Mouse (Mus musculus): ENCODE measurements around the gene Tbl2. TPM values are rescaled to one million over a fixed set of nuclear protein-coding genes. Genes with fewer than 3 reads are reported as not detected.
A peak's percentile ranks its signal among the peaks of the same experiment; 100 is the strongest.

Tbl2 gene
- 15.6 and 16.0 TPM in 2 replicates for polyA plus RNA-seq (2014; fragmentation: Nextera tagmentation; extraction: Ambion mirVana)

DNA sequence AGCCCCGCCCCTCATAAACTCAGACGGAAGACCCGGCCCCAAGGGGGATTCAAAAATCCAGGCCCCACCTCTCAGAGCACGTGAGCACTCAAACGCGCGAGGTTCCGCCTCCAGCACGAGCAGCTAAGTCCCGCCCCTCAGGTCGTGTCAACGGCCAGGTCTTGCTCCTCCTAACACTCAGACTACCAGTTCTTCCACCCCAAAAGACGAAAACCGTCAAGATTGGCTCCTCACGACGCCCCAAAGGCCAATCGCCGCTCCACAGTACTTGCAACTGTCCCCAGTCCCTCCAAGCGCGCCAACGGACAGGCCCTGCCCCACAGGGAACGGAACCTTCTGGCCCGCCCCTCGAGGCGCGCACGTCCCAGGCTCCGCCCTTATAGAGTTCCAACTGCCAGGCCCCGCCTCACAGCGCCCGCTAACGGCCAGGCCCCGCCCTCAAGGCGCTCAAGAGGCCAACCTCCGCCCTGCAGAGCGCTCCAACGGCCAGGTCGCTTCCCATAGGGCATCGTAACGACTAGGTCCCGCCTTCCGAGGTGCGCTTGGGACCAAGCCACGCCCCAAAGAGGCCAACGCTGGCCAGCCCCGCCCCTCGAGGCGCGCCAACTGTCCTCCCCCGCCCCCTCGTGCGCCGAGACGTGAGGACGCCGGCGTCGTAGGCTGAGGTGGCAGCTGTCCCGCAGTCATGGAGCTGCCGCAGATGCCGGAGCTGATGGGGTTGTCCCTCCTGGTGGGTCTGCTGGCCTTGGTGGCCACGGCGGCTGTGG is at the start of gene Tbl2:
Tbl2 (plus strand) TSS at position 605 of the 767 bp plus-strand sequence.
- Histone ChIP-seq H3K4me2 (replicated peaks) (peak within 1 kb of the TSS; percentile 79), H3K36me3 (replicated peaks; ENCODE audit: control insufficient read depth, insufficient read depth) (peaks cover 3% of the 10 kb centered on the region; the same call in 1 of the 2 replicates), H3K27ac (peak within 1 kb of the TSS; percentile 60), H3K9me3 (ENCODE audit: control insufficient read depth, low read length) (no peaks in the 10 kb centered on the region), H3K4me3 (replicated peaks; ENCODE audit: low read length) (peak within 1 kb of the TSS; percentile 80), H3K27me3 (ENCODE audit: control insufficient read depth, insufficient read depth, low read length) (no peaks in the 10 kb centered on the region), H3K4me1 (replicated peaks; ENCODE audit: control insufficient read depth, insufficient read depth, low read length) (peaks cover 15% of the 10 kb centered on the region), H3K9ac (peak within 1 kb of the TSS; percentile 79)
- WGBS: 0% methylated on average over 63 of the region's 63 CpGs
- DNase-seq (ENCODE audit: low spot score): peak; percentile 93
- ATAC-seq (ENCODE audit: low FRiP score): peak; percentile 98

DNA sequence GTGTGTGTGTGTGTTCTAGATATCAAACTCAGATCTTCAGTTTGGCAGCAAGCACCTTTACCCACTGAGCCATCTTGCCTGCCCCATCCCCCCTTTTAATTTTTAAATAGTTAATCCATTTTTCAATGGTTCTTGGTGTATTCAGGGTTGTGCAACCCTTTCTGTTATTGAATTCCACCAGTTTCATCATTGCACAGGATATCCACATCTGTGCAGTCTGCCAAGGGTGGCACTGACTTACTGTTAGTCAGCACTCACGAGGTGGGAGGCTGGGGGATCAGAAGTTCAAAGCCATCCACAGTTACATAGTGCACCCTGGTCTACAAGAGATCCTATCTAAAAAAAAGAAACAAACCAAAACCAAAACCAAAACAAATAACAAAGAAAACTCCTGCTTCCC is 48.5 kb upstream of the Tbl2 start:
- Histone ChIP-seq H3K4me3 (replicated peaks; ENCODE audit: low read length) (no peak overlapping the region), H3K36me3 (replicated peaks; ENCODE audit: control insufficient read depth, insufficient read depth) (no peaks in the 10 kb centered on the region), H3K4me1 (replicated peaks; ENCODE audit: control insufficient read depth, insufficient read depth, low read length) (no peaks in the 10 kb centered on the region), H3K9ac (no peak overlapping the region), H3K4me2 (replicated peaks) (no peak overlapping the region), H3K27me3 (ENCODE audit: control insufficient read depth, insufficient read depth, low read length) (peaks cover 17% of the 10 kb centered on the region), H3K9me3 (ENCODE audit: control insufficient read depth, low read length) (no peaks in the 10 kb centered on the region), H3K27ac (no peak overlapping the region)
- no peak for ATAC-seq (ENCODE audit: low FRiP score)
- WGBS: 71% methylated on average over 1 of the region's 1 CpGs
- no peak for DNase-seq (ENCODE audit: low spot score)

DNA sequence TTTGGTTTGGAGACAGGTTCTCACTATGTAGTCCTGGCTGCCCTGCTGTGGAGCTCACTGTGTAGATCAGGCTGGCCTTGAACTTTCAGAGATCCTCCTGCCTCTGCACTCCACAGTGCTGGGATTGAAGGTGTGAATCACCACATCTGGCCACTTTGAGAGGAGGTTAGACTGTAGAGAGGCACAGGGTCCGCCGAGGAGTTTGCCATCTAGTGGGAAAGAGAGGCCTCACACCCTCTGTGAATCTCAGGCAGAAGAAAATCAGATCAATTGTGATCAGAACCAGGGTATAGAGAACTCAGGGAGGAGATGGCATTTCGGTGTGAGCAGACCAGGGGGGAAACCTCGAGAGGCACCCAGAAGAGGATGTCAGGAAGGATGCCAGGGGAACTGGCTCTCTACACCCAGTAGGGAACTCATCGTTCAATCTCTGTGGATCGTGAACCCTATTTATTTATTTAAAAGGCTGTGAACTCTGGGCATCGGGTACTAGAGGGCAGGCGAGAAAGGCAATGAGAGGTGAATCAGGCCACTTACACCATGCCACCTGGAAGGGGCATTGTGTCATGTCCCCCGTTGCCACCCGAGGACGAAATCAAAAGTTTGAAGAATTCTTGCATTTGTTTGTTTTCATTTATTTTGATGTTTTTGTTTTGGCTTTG is 45.3 kb upstream of the Tbl2 start:
- DNase-seq (ENCODE audit: low spot score) (no peak), ATAC-seq (ENCODE audit: low FRiP score) (no peak)
- Histone ChIP-seq H3K4me2 (replicated peaks) (no peak overlapping the region), H3K4me1 (replicated peaks; ENCODE audit: control insufficient read depth, insufficient read depth, low read length) (0 out of 2 replicates have a peak, but pooled peaks cover 13% of the 10 kb centered on the region), H3K36me3 (replicated peaks; ENCODE audit: control insufficient read depth, insufficient read depth) (no peaks in the 10 kb centered on the region), H3K4me3 (replicated peaks; ENCODE audit: low read length) (no peak overlapping the region), H3K9me3 (ENCODE audit: control insufficient read depth, low read length) (no peaks in the 10 kb centered on the region), H3K27me3 (ENCODE audit: control insufficient read depth, insufficient read depth, low read length) (peaks cover 40% of the 10 kb centered on the region), H3K27ac (no peak overlapping the region), H3K9ac (no peak overlapping the region)
- 65% methylated on average over 11 of the region's 11 CpGs for WGBS

DNA sequence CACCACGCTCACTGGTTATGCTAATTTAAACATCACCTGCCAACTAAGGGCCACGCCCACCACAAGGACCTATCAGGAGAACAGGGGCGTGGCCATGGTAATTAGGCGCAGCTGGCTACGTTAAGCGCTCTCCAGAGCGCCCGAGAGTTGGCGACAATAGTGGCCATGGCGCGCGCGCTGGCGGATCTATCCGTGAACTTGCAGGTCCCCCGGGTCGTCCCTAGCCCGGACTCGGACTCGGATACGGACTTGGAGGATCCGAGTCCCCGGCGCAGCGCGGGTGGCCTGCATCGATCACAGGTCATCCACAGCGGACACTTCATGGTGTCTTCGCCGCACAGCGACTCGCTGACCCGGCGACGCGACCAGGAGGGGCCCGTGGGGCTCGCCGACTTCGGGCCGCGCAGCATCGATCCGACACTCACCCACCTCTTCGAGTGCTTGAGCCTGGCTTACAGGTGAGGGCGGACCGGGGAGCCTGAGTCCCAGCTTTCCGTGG is 42.6 kb upstream of the Tbl2 start:
- ATAC-seq (ENCODE audit: low FRiP score): peak; percentile 79

DNA sequence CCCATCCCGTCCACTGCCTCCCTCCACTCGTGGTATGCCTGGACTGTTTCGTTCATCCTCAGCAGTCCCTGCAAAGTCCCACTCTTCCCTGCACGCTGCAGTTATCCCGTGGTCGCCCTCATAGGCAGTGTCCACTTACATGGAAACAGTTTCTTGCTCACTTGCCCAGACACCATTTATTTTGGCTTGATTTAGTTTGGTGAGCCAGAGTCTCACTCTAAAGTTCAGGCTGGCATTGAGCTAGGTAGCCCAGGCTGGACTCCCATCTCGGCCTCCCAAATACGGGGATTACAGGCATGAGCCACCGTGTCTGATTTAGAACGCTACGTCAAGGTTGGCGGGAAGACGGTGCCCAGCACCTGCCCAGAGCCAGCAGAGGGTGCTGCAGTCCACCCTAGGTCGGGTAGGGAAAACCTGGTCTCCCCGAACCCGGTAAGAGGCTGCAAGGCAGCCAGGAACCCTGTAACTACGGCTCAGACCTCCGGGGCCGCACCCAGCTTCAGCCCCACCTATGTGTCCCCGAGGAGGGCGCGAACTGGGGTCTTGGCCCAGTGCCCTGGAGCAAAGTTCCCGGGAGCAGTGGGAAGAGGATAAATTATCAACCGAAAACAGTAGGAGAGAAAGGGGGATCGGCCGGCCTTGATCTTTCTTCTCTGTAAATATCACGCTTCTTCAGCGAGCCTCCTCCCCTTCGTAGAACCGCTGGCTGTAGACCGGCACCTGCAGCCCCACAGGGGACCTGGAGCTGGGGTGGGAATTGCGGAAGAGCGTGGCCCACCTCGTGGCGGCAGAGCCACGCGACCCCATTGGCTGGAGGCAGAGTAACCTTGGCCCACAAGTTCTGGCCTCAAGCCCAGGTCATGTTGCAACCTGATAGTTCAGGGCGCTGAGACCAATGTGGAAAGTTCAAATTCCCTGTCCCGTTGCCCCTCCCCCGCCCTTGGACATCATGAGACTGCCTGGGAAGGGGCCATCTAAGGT is 41.6 kb upstream of the Tbl2 start:
- Histone ChIP-seq H3K4me3 (replicated peaks; ENCODE audit: low read length) (peak overlapping the region; percentile 13; the same call in 1 of the 2 replicates), H3K27me3 (ENCODE audit: control insufficient read depth, insufficient read depth, low read length) (peaks cover 49% of the 10 kb centered on the region)
- ATAC-seq (ENCODE audit: low FRiP score): no peak

More for the DNA sequence above, 42.6 kb upstream of the Tbl2 start:
- H3K36me3 ChIP-seq (replicated peaks; ENCODE audit: control insufficient read depth, insufficient read depth): no peaks in the 10 kb centered on the region
- peaks cover 49% of the 10 kb centered on the region for H3K27me3 ChIP-seq (ENCODE audit: control insufficient read depth, insufficient read depth, low read length)
- peak overlapping the region; percentile 88 for H3K4me2 ChIP-seq (replicated peaks)
- H3K4me3 ChIP-seq (replicated peaks; ENCODE audit: low read length): peak overlapping the region; percentile 44
- no peak overlapping the region for H3K27ac ChIP-seq
- under 1% methylated on average over 48 of the region's 48 CpGs for WGBS
- peak overlapping the region; percentile 53 for H3K9ac ChIP-seq
- H3K4me1 ChIP-seq (replicated peaks; ENCODE audit: control insufficient read depth, insufficient read depth, low read length): 0 out of 2 replicates have a peak, but pooled peaks cover 13% of the 10 kb centered on the region
- peak; percentile 75 for DNase-seq (ENCODE audit: low spot score)
- H3K9me3 ChIP-seq (ENCODE audit: control insufficient read depth, low read length): no peaks in the 10 kb centered on the region

DNA sequence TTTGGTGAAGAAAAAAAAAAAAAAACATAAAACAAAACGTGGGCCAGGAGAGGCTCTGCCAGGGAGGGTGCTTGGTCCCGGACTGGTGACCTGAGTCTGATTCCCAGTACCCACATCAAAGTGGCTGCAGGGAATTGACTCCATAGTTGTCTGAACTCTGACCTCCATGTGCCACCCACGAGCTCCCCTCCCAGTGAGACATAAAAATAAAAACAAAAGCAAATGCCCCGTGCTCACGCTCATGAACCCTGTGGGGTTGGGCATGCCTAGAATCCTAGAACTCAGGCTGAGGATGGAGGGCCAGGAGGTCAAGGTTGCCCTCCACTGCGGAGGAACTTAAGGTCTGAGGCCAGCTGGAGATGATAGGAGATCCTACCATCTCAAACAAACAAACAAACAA is 40.4 kb upstream of the Tbl2 start:
- Histone ChIP-seq H3K9ac (no peak overlapping the region), H3K27ac (no peak overlapping the region), H3K36me3 (replicated peaks; ENCODE audit: control insufficient read depth, insufficient read depth) (no peaks in the 10 kb centered on the region), H3K9me3 (ENCODE audit: control insufficient read depth, low read length) (no peaks in the 10 kb centered on the region), H3K27me3 (ENCODE audit: control insufficient read depth, insufficient read depth, low read length) (peaks cover 49% of the 10 kb centered on the region), H3K4me3 (replicated peaks; ENCODE audit: low read length) (no peak overlapping the region), H3K4me2 (replicated peaks) (no peak overlapping the region), H3K4me1 (replicated peaks; ENCODE audit: control insufficient read depth, insufficient read depth, low read length) (0 out of 2 replicates have a peak, but pooled peaks cover 13% of the 10 kb centered on the region)
- WGBS: 50% methylated on average over 6 of the region's 6 CpGs
- DNase-seq (ENCODE audit: low spot score) (no peak), ATAC-seq (ENCODE audit: low FRiP score) (no peak)

More for the DNA sequence above, 41.6 kb upstream of the Tbl2 start:
- Histone ChIP-seq H3K36me3 (replicated peaks; ENCODE audit: control insufficient read depth, insufficient read depth) (no peaks in the 10 kb centered on the region), H3K27ac (no peak overlapping the region), H3K4me2 (replicated peaks) (peak overlapping the region; percentile 88), H3K9ac (no peak overlapping the region), H3K9me3 (ENCODE audit: control insufficient read depth, low read length) (no peaks in the 10 kb centered on the region), H3K4me1 (replicated peaks; ENCODE audit: control insufficient read depth, insufficient read depth, low read length) (0 out of 2 replicates have a peak, but pooled peaks cover 13% of the 10 kb centered on the region)
- WGBS: 10% methylated on average over 40 of the region's 40 CpGs
- peak; percentile 39 for DNase-seq (ENCODE audit: low spot score)

DNA sequence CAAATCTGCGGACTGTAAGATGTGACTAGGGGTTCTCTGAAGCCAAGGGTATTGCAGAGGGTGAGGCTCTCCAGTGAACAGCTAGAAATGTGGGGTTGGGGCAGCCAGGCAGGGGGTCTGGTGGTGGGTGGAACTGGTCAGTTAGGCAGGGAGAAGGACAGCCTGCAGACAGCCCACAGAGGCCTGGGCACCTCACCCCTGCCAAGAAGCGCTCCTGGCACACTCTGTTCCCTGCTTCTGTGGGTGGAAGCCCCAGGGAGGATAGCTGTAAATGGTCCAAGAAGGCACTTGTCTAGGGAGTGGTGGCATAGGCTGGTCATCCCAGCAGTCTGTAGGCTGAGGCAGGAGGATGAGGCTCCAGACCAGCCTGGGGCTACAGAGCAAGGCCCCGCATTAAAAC is 40.0 kb upstream of the Tbl2 start:
- H3K9ac ChIP-seq: no peak overlapping the region
- H3K27ac ChIP-seq: no peak overlapping the region
- no peaks in the 10 kb centered on the region for H3K36me3 ChIP-seq (replicated peaks; ENCODE audit: control insufficient read depth, insufficient read depth)
- H3K9me3 ChIP-seq (ENCODE audit: control insufficient read depth, low read length): no peaks in the 10 kb centered on the region
- 89% methylated on average over 3 of the region's 3 CpGs for WGBS
- H3K4me1 ChIP-seq (replicated peaks; ENCODE audit: control insufficient read depth, insufficient read depth, low read length): 0 out of 2 replicates have a peak, but pooled peaks cover 13% of the 10 kb centered on the region
- ATAC-seq (ENCODE audit: low FRiP score) (no peak), DNase-seq (ENCODE audit: low spot score) (no peak)
- H3K4me2 ChIP-seq (replicated peaks): no peak overlapping the region
- peaks cover 49% of the 10 kb centered on the region for H3K27me3 ChIP-seq (ENCODE audit: control insufficient read depth, insufficient read depth, low read length)
- no peak overlapping the region for H3K4me3 ChIP-seq (replicated peaks; ENCODE audit: low read length)

DNA sequence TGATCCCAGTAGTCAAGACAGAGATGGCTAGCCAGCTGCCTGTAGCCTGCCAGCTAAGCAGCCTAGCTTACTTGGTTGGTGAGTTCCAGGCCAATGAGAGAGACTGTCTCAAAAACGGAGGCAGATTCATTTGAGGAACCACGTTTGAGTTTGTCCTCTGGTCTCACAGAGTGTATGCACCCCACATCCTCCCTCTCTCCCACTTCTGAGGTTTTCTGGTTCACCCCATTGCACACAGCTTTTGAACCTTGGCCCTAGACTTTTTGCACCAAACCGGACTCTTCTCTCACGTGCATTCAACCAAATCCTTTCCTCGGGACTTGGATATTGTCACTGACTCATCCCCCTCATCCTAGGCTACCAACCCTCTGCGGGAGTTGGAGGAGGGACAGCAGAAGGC is 39.5 kb upstream of the Tbl2 start:
- Histone ChIP-seq H3K4me1 (replicated peaks; ENCODE audit: control insufficient read depth, insufficient read depth, low read length) (0 out of 2 replicates have a peak, but pooled peaks cover 13% of the 10 kb centered on the region), H3K27ac (no peak overlapping the region), H3K36me3 (replicated peaks; ENCODE audit: control insufficient read depth, insufficient read depth) (no peaks in the 10 kb centered on the region), H3K4me3 (replicated peaks; ENCODE audit: low read length) (no peak overlapping the region), H3K9ac (no peak overlapping the region), H3K4me2 (replicated peaks) (no peak overlapping the region), H3K9me3 (ENCODE audit: control insufficient read depth, low read length) (no peaks in the 10 kb centered on the region), H3K27me3 (ENCODE audit: control insufficient read depth, insufficient read depth, low read length) (peaks cover 49% of the 10 kb centered on the region)
- WGBS: 64% methylated on average over 6 of the region's 6 CpGs
- ATAC-seq (ENCODE audit: low FRiP score) (no peak), DNase-seq (ENCODE audit: low spot score) (no peak)

All from hindbrain, embryonic 14.5 days (tissue).